Mouse (Mus musculus) heart, adult 2 months (tissue): ENCODE measurements at regions not wholly inside any gene's neighbourhood (a gene's known extent, or its start where the extent isn't known, plus 50 kb on each side); places are given as distances from the start of the nearest gene placed in this dataset.
A peak's percentile ranks its signal among the peaks of the same experiment; 100 is the strongest.

Experiments
- CTCF ChIP-seq: fragments of 200-600 bp; IDR thresholded peaks from 2 replicates; pipeline ENCODE4 v1.8.1; 2022; ENCODE audit warnings: antibody characterized with exemption, mild to moderate bottlenecking, moderate library complexity
- EP300 ChIP-seq: fragments of 200-500 bp; IDR thresholded peaks from 2 replicates; pipeline ENCODE4 v1.6.1; 2011; ENCODE audit warnings: low read depth, low read length, control low read depth; ENCODE audit not compliant: insufficient read depth
- POLR2A ChIP-seq: fragments of 200-500 bp; IDR thresholded peaks from 2 replicates; pipeline ENCODE4 v1.6.1; 2011; ENCODE audit warnings: mild to moderate bottlenecking, low read depth, low read length, control low read depth; ENCODE audit not compliant: insufficient read depth

DNA sequence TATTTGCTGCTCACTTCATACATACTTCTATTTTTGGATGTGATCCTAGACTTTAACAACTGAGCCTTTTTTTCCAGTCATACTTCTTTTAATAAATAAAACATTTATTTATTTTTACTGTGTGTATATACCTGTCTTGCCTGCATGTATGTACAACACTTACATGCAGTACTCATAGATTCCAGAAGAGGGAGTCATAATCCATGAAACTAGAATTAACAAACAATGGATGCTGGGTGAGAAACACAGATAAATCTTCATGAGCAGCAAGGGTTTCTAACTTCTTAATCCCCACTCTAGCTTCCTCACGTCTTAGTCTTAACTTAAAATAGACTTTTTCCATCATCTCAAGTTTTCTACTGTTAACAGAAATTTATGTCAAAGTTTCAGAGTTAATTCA is 1253.7 kb upstream of the Nr2f1 start:
- TF ChIP-seq CTCF (peak; percentile 52), POLR2A (no peak), EP300 (no peak)
